Mouse (Mus musculus) c-Kit-positive CD71-negative TER-119-negative erythroid progenitor cells, embryonic 14.5 days (primary cell): ENCODE measurements around the gene Sufu.

ENCODE experiments used
- DNase-seq: peaks from one replicate; pipeline ENCODE4 v3.0.0-alpha.2; 2013; ENCODE audit warnings: low read depth

Sufu gene

DNA sequence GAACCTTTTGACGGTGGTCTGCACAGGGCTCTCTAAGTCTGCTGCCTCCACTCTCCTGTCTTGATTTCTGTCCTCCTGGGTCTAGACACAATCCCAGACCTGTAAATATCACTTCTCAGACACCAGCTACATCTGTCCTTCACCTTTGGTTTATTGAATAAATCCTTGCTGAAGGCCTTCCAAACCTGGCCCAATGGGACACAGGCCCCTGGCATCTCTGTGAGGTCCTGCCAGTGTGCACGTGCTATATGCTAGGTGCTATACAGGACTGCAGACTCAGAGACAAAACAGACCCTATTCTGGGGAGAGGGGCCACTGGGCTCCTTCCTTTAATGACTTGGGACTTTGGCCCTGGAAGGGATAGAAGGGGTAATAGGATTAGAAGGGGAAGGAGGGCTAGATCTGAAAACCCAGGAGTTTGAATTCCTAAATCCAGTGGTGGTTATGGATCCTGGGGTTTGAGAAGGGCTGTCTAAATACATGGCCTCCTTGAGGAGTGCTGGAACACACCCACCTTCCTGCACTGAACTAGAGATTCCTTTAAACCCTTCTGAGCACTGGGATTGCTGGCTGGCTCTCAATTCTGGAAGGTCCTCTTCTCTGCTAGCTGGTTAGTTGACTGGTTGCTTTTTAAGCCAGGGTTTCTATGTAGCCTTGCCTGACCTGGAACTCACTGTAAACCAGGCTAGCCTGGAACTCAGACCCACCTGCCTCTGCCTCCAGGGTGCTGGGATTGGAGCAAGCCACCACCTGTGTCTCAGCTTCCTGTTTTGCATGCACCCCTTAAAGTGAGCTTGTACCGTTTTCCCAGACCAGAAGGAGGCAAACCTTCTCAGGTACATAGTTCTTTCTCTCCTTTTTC is 120.2 kb downstream of the Sufu start:
- no peak for DNase-seq

DNA sequence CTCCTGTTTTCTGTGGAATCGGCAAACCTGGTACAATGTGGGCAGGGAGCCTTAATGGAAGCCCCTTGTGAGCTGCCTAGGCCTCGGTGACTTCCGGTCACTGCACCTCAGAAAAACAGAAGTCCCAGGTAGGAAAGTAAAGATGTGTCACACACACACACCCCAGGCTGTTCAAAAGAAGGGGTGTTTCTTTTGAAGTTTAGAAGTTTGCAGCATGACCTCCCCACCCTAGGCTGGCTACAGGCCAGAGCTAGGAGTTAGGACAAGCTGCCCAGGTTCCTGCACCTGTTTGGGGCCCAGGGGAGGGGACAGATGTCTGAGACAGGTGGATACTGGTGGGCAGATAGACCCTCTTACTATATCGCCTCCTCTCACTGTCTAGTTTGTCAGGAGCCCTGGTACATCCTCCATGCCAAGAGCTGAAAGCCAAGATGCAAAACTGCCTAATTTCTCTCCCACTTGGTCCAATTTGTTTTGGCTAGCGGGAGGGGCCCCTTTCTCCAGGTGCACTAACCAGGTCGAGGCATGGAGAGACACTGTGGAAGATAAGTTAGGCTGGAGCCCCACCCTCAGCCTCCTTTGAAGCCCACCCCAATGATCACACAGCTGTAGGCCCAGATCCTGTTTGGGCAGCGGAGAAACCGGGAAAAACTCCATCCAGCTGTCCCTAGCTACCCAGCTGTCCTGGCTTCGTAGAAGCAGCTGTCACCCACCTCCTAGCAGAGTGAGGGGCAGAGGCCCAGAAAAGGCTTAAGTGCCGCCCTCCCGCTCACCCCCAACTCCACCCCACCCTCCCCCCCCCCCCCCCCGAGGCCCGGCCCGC is 121.0 kb downstream of the Sufu start:
- DNase-seq, result no peak

DNA sequence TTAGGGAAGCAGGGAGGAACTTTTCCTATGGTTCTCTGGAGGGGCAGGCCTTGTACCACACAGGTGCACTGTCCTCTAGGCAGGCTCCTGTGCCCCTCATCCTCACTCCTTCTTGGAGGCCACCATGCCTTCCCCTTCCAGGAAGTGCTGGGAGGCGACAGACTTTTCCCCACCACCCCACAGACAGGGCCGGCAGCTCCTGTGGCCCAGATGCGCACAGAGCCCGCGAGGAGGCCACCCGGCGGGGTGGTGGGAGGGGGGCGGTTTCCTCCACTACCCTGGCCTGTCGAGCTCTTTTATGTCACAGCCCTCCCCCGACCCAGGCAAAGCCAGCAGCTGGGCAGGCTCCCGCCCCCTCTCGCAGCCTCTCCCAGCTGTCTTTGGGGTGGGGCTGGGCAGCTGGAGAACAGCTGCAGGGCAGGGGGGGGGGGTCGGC is 121.7 kb downstream of the Sufu start:
- no peak for DNase-seq

DNA sequence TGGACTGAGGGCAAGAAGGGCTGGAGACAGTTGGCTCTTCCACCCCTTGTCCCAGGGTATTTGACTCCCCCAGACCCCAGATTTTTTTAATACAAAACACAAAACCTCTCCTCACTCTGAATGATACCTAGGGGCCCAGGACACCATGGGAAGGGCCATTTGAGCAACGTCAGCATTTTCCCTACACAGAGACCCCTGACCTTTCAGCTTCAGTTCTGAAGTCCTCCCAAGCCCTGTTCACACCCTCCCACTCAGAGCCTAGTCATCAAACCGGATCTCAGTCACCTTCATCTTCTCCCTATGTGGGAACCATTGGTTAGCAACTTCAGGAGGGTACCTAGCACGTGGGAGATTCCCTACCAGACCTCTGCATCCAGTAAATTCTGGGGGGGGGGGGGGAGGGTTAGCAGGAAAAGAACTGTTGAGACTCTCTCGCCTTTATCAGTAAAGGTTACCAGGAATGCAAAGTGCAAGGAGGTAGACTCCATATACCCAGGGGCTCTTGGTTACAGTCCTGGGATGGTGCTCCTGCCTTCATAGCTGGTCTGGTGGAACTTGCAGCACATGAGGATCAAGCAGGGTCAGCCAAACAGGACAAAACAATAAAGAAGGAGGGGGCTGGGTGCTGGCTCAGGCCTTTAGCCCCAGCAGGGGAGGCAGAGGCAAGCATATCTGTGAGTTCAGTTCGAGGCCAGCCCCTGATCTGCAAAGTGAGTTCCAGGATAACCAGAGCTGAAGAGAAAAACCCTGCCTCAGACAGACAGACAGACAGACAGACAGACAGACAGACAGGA is 122.3 kb downstream of the Sufu start:
- DNase-seq, result no peak

DNA sequence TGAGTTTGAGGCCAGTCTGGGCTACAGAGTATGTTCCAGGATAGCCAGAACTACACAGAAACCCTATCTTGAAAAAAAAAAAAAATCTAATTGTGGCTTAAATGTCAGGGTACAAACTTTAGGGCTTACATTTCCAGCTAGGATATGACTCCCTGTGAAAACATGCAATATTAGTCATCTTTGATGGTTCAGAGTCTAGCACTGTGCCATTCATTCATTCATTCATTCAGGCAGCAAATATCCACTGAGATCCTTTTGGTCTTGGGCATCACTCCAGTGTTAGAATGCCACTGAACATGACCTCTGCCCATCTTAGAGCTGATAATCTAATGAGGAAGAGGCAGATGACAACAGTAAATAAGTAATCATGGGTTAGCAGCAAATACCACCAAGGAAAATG is 125.0 kb downstream of the Sufu start:
- DNase-seq, result no peak

DNA sequence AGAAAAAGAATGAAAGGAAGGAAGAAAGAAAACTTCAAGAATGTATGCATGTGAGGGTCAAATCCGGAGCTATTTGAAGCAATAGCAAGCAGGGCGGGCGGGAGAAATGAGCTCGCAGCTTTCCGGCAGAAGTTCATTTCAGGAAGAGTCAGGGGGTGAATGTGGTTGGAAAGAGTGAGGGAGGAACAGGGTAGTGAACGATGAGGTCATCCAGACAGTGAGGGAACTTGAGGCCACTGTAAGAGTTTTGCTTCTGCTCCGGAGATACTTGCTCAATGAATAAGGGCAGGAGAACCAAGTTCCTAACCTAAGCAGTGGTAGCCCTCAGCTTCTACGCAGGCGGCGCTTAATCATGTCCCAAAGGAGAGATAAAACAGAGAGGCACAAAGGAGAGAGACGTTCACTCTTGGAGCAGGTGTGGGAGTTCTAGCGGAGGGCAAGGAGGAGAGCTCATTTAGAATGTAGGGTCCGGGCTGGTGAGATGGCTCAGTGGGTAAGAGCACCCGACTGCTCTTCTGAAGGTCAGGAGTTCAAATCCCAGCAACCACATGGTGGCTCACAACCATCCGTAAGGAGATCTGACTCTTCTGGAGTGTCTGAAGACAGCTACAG is 125.8 kb downstream of the Sufu start:
- DNase-seq, result no peak

DNA sequence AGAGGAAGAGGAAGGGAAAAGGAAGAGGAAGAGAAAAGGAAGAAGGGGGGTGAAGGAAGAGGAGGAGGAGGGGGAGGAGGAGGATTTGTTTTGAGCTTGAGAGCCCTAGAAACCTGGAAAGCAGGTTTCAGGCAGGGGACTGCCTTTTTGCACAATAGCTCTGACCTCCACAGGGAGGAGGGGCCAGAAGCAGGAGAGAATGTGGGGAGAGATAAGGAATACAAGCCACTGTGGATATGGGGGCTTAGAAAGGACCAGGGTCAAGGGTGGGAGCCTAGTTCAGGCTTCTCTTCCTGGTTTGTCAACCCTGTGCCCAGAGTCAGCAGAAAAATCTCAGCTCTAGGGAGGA is 126.4 kb downstream of the Sufu start:
- DNase-seq, result no peak

DNA sequence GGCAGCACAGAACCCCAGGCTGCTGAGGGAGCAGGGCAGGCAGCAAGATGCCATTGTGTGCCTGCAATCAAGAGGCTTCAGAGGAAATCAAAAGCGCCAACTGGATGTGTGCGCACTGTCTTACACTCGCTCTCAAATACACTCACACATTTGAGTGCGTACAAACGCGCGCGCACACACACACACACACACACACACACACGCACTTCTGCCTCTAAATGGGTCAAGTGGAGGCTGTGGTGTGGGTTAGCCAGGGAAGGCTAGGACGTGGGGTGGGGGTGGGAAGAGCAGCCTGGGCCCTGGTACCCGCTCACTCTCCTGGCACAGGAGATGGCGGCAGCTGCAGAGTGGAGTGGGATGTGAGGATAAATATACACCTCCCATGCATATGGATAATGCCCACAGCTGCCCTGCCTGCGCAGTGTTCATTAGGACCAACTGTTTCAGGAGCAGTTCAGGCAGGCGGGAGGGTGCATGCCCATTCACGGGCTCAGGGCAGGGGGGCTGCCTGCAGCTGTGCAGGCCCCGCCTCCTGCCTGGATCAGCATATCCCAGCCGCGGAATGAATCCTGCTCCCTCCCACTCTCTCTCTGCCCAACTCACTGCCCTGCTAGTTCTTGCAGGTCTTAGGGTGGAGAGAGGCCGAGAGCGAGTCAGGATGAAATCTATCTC is 126.9 kb downstream of the Sufu start:
- DNase-seq, result no peak

DNA sequence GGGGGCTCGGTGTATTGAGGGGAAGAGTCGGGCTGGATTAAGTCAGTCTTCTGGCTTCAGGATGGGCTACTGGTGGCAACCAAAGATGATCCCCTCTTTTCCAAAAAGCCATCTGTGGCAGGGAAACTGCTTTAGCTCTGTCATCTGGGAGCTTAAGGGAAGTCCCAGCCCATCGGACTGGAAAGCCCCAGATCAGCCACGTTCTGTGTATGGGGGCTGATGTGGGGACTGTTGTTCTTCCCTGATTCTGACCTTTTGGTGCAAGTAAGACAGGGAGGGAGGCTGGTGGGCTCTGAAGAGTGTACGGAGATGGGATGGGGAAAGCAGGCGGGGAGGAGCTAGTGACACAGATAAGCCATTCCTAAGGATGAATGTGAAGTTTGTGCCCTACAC is 127.5 kb downstream of the Sufu start:
- DNase-seq, result no peak

DNA sequence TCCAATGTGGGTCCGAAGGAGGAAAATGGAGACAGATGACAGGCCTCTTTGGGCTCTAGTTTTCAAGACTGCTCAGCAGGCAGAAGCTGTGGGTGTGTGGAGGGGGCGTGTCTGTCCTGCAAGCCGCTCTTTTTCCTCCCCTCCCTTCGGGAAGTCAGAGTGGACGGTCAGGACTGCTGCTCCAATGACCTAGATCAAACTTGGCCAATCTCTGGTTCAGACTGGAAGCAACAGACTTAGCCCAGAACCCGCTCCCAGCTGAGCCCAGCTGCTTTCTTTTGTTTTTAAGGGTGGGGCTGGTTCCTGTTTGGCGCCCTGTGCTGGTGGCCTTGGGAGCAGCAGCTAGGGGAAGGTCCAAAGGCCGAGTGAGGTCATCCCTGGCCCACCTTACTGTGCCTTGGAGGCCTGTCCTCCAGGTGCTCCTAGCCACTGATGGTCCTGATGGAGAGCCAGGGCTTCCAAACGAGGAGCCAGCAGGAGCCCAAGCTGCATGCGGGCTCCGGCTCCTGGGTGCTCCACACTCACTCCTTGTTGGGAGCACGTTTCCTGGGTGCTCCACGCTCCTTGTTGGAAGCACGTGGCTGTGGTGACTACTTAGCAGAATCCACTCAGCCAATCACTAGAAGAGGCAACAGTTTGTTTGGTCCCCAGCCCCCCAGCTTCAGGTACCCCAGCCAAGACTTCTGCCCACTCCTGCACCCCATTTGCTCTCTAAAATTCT is 128.1 kb downstream of the Sufu start:
- no peak for DNase-seq

DNA sequence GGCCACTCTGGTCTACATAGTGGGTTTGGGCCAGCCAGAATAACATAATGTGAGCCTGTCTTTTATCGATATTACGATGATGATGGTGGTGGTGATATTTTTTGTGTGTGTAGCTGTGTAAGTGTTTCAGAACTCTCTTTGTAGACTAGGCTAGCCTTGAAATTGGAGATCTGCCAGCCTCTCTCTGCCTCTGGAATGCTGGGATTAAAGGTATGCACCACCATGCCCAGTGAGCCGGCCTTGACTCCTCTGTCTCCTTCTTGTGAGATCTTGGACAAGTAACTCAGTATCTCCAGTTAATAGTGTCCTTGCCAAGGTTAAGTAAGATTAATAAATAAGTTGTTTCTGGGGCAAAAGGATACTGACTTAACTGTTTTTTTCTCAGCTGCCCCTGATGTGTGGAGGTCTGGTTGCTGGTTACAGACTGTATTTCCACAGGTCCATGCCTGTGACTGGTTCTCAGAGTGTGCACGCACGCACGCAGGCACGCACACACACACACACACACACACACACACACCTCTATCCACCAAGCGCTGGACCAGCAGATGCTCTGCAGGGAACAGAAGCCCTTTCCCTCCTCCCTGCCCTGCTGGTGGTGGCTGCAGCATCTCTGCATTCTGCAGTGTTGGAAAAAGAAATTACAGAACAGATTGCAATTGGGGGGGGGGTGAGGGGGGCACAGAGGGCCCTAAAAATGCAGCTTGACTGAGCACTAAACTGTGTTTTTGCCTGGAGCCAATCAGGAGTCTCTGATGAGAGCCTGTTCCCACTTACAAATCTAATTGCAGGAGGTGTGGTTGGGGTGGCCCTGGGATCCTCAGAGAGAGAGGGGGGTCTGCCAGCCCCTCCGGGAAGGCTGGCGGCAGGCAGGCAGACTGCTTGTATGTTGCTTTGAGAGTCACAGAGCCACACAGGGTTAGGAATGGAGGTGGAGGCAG is 129.3 kb downstream of the Sufu start:
- no peak for DNase-seq

DNA sequence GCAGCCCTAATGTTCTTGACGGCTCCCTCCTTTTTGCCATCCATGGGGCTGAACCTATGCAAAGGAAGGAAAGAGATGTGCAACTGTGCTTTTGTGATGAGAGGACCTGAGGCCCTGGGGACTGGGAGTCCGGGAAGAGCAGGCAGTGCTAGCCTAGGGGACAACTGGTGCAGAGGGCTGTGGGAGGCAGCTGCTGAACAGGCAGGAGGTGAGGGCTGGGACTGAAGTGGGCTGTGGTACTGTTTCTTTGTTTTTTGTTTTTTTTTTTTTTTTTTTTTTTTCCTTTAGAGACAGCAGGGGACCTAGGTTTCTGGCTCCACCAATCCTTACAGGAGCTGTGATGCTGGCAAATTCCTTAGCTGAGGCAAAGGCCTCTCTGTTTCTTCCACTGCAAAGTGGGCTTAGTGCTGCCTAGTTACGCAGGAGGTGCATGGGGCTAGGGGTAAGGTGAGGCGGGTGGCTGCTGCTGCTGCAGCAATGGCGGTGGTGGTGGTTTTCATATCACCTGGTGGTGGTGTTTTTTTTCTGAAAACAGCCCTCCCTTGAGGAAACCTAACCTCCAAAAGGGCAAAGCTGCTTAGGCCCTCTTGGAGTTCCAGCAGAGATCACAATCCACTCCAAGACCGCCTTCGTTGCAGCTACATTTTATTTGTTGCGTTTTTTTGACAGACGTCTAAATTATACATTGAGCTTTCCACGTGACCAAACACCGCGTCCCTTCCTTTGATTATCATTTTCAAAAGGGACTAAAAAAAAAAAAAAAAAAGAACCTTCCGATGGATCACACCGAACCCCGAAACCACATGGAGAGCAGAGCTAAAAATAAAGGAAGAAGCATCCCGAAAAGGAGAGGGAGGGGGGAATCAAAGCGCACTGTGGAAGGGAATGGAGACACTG is 131.2 kb downstream of the Sufu start:
- DNase-seq, result no peak

DNA sequence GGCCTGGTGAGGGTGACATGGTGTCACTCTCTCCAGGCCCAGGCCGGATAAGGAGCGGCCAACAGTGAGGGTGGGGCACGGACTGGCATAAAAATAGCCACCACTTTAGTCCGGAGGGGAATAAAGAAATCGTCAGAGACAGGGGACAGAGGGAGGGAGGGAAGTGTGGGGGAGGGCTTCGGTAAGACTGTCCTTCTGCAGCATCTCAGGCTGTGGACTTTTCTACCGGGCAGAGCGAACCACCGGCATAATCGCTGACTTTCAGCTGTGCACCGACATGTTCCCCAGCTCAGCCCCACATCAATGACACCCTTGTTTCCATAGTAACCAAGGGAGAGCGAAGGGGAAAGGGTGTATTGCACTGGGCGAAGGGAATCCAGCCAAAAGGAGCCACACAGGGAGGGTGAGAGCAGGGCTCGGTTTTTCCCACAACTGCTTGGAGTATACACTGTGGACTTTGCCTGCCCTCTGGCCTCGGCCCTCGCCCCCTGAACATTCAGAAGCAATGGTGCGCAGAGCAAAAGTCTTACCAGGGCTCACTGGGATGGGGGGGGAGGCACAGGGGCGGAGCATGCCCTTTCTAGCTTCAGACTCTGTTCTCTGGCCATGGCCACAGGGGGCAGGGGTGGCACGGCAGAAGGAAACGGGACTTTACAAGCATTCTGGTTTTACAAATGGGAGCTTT is 132.0 kb downstream of the Sufu start:
- no peak for DNase-seq

DNA sequence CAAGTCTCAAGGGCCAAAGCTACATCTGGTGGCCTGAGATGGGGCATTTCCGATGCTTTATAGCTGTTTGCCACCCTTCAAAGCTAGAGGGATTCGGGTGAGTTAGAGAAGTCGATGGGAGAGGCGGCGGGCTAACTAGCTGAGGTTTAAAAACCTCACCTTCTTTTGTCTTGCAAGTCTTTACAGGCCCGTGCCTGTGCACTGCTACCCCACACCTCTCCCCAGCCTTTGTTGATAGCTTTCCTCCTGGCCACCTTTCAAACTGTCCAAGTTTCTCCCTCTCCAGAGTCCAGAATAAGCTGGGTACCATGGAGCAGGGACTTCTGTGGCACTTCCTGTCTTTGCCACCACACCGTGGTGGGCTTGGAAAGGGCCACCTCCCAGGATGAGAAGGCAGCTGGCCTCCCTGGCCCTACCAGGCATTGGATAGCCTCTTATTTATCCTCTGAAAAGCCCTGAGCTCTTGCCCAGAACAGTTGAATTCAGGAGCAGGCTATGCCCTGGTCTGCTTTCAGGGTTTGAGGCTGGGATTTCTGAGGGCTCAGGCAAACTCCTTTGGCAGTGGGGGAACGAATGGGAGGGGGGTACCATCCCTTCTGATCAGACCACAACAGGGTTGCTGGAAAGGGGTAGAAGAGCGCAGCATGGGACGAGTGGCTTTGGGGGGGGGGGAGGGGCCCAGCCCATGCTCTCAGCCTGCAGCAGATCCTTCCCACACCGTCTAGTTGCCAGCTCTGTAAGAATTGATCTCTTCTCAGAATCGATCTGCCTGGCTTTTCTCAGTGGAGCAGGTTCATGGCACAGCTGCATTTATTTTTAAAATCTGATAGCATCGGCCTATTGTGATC is 133.1 kb downstream of the Sufu start:
- DNase-seq, result no peak

DNA sequence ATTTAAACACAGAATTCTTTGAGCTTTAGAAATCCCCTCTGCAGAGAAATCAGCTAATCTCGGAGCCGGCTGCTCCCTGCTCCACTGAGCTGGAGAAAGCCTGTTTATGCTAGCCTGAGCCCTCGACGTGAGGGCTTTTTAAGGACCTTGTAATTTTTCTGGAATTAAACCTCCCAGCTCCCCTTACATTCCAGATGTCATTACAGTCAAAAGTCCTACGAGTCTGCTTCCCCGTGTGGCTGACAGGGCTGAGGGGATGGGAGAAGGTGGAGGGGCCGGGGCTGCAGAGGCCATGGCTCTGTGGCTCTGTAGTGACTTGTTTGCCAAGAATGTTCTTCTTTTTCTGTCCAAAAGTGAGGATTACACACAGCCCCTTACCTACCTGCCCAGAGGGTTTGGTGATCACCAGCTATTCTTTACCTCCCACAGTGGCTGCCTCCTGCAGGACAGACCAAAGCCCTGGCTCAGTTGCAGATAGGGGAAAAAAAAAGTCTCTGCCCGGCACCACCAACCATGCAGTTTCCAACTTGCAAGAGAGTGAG is 133.8 kb downstream of the Sufu start:
- DNase-seq, result no peak

DNA sequence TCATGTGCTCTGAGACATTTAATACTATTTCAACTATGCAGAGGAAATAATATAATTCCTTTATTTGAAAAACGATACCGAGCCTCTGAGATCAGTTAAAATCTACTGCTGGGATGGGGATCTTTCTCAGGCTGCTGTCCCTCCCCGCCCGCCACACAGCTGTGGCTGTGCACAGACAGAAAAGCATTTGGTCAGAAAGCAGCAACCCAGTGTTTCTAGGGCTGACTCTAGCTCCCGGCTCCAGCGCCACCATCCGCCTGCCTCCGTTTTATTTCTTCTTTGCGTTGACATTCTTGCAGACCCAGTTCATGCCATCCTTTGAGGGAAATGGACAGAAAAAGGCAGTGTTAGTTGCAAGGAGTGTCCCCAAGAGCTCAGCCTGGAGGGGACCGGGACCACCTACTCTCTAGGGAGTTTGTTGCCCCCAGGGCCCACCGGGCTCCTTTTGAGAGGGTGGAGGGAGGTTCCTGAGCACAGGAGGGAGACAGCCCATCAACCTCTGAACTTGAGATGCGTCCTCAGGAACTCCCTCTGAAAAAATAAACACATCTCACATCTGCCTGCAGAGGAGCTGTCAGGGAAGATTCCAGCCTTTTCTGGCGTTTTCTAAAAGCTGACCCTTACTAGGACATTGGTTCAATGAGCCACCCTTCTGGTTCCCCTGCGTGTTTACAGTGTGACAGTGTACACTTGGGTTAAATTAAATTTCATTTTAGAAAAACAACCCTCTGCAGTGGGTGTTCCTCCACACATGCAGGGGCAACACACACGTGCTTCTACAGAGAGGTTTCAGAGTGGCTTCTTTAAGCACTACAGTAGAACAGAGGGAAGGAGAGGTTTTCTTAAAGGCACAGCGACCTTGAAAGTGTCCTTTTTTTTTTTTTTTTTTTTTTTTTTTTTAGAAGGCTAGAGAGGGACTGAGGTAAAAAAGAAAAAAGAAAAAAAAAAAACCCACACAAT is 134.7 kb downstream of the Sufu start:
- no peak for DNase-seq
